In genomic region chr11:99022384-99022933, GRCm38 (mm10) we compare ENCODE assay signal across 9 mouse cellular contexts. TPM values are rescaled to one million over a fixed set of nuclear protein-coding genes. Genes with fewer than 3 reads are reported as not detected.
DNase-seq lines count a peak whose midpoint lies in the region; ATAC-seq and TF ChIP-seq lines count a peak whose summit lies in the region.
"Had no signal": no experiment of that assay in that cellular context is flagged by ENCODE, and none has a peak within 500 bp of the region (broad histone marks: within the 10 kb centered on the region; RNA-seq: fewer than 3 reads in every experiment).

No protein-coding gene starts in this region.

- TF ChIP-seq POLR2A in ES-Bruce4 (IDR thresholded peaks at IDR 0.05; ENCODE audit: insufficient read depth, low read length), result no peak

- no peaks in the 10 kb centered on the region for H3K9me3 ChIP-seq in heart, embryonic 13.5 days
- no peaks in the 10 kb centered on the region for H3K9me3 ChIP-seq in ES-Bruce4 (replicated peaks; ENCODE audit: control insufficient read depth, insufficient read depth, low read length, poor library complexity, severe bottlenecking)
- H3K9me3 ChIP-seq in hindbrain, embryonic 10.5 days, result no peaks in the 10 kb centered on the region
- H3K9me3 ChIP-seq in liver, embryonic 15.5 days (replicated peaks), result no peaks in the 10 kb centered on the region

- peak overlapping the region; percentile 89 for H3K4me3 ChIP-seq in heart, embryonic 13.5 days
- H3K4me3 ChIP-seq in ES-Bruce4 (ENCODE audit: low read depth, low read length), result peak overlapping the region; percentile 56
- H3K4me3 ChIP-seq in hindbrain, embryonic 10.5 days, result peak overlapping the region; percentile 87
- H3K4me3 ChIP-seq in liver, embryonic 15.5 days (replicated peaks), result peak overlapping the region; percentile 88

- no peak for TF ChIP-seq EP300 in ES-Bruce4 (IDR thresholded peaks at IDR 0.05; ENCODE audit: insufficient read depth, low read depth, low read length)

- WGBS in heart, embryonic 13.5 days, result 72% methylated on average over 5 of the region's 5 CpGs
- 84% methylated on average over 5 of the region's 5 CpGs for WGBS in hindbrain, embryonic 10.5 days
- 57% methylated on average over 5 of the region's 5 CpGs for WGBS in liver, embryonic 15.5 days (ENCODE audit: insufficient replicate concordance)

- intact Hi-C loops in heart, postnatal 25 days (cut with DNase I), result no loop called here

- H3K27me3 ChIP-seq in heart, embryonic 13.5 days (replicated peaks), result no peaks in the 10 kb centered on the region
- H3K27me3 ChIP-seq in ES-Bruce4 (ENCODE audit: control insufficient read depth, insufficient read depth, low read length, poor library complexity, severe bottlenecking), result no peaks in the 10 kb centered on the region
- no peaks in the 10 kb centered on the region for H3K27me3 ChIP-seq in hindbrain, embryonic 10.5 days (ENCODE audit: insufficient read depth, poor library complexity, severe bottlenecking)
- H3K27me3 ChIP-seq in liver, embryonic 15.5 days, result no peaks in the 10 kb centered on the region

- TF ChIP-seq CTCF in ES-Bruce4 (IDR thresholded peaks at IDR 0.05; ENCODE audit: low read depth, low read length), result no peak

- ATAC-seq in heart, embryonic 13.5 days (ENCODE audit: extremely low read depth, insufficient number of reproducible peaks, low FRiP score, low TSS enrichment), result no peak
- no peak for ATAC-seq in liver, embryonic 15.5 days (ENCODE audit: insufficient read depth)

- no peak for DNase-seq in heart, postnatal 25 days (ENCODE audit: low spot score)
- no peak for DNase-seq in hindbrain, embryonic 10.5 days (ENCODE audit: low spot score)
- DNase-seq in cerebellum, adult 18-20 months, result no peak
- no peak for DNase-seq in left cerebral cortex, adult 11 months (ENCODE audit: low spot score)
- DNase-seq in B cell, adult 2 months, result no peak
- DNase-seq: adrenal gland, postnatal 25 days had no signal

- peaks cover 30% of the 10 kb centered on the region for H3K4me1 ChIP-seq in heart, embryonic 13.5 days
- no peaks in the 10 kb centered on the region for H3K4me1 ChIP-seq in ES-Bruce4 (ENCODE audit: control insufficient read depth, insufficient read depth, low read length)
- H3K4me1 ChIP-seq in hindbrain, embryonic 10.5 days (replicated peaks), result peaks cover 30% of the 10 kb centered on the region
- peaks cover 44% of the 10 kb centered on the region for H3K4me1 ChIP-seq in liver, embryonic 15.5 days (replicated peaks)

- peak overlapping the region; percentile 79 for H3K4me2 ChIP-seq in heart, embryonic 13.5 days
- peak overlapping the region; percentile 72 for H3K4me2 ChIP-seq in liver, embryonic 15.5 days

- H3K27ac ChIP-seq in heart, embryonic 13.5 days (replicated peaks), result no peak overlapping the region
- H3K27ac ChIP-seq in ES-Bruce4 (ENCODE audit: insufficient read depth, low read length), result no peak overlapping the region
- peak overlapping the region; percentile 97; the same call in 1 of the 2 replicates for H3K27ac ChIP-seq in hindbrain, embryonic 10.5 days
- 0 out of 2 replicates have a peak overlapping the region, but pooled peaks have one; percentile 52 for H3K27ac ChIP-seq in liver, embryonic 15.5 days (replicated peaks)

- peaks cover 47% of the 10 kb centered on the region for H3K36me3 ChIP-seq in heart, embryonic 13.5 days
- peaks cover 50% of the 10 kb centered on the region for H3K36me3 ChIP-seq in ES-Bruce4 (ENCODE audit: control insufficient read depth, insufficient read depth, low read length, poor library complexity, severe bottlenecking)
- peaks cover 52% of the 10 kb centered on the region for H3K36me3 ChIP-seq in hindbrain, embryonic 10.5 days
- H3K36me3 ChIP-seq in liver, embryonic 15.5 days (replicated peaks), result peaks cover 52% of the 10 kb centered on the region

- H3K9ac ChIP-seq in heart, embryonic 13.5 days, result peak overlapping the region; percentile 89
- peak overlapping the region; percentile 91 for H3K9ac ChIP-seq in ES-Bruce4 (ENCODE audit: low read depth, poor library complexity, severe bottlenecking)
- H3K9ac ChIP-seq in liver, embryonic 15.5 days, result peak overlapping the region; percentile 92

RNA-seq across cellular contexts. Expression of gene Top2a, which starts 1.5 kb away (rescaled TPM):
- 158 and 170 TPM in 2 replicates for polyA plus RNA-seq in heart, embryonic 13.5 days (2015; fragmentation: Nextera tagmentation; extraction: Ambion mirVana)
- total RNA-seq in heart, postnatal 25 days (2021), result 1 to 10 TPM; 4.2 to 4.6 TPM
- polyA plus RNA-seq in ES-Bruce4 (2011; ENCODE audit: insufficient read depth, insufficient read length, low read depth, missing spikeins), result 631 and 674 TPM in 2 replicates
- polyA plus RNA-seq in hindbrain, embryonic 10.5 days (2016; fragmentation: Nextera tagmentation; extraction: Ambion mirVana), result 225 and 320 TPM in 2 replicates
- polyA plus RNA-seq in liver, embryonic 15.5 days (2015; fragmentation: Nextera tagmentation; extraction: Ambion mirVana), result 182 and 184 TPM in 2 replicates

RNA-seq across cellular contexts. Expression of gene Igfbp4, which starts 18.6 kb away (rescaled TPM):
- 371 and 397 TPM in 2 replicates for polyA plus RNA-seq in heart, embryonic 13.5 days (2015; fragmentation: Nextera tagmentation; extraction: Ambion mirVana)
- 10 to 100 TPM; 87.8 to 99.7 TPM for total RNA-seq in heart, postnatal 25 days (2021)
- 47.6 and 51.4 TPM in 2 replicates for polyA plus RNA-seq in ES-Bruce4 (2011; ENCODE audit: insufficient read depth, insufficient read length, low read depth, missing spikeins)
- polyA plus RNA-seq in hindbrain, embryonic 10.5 days (2016; fragmentation: Nextera tagmentation; extraction: Ambion mirVana), result 424 and 437 TPM in 2 replicates
- 249 and 305 TPM in 2 replicates for polyA plus RNA-seq in liver, embryonic 15.5 days (2015; fragmentation: Nextera tagmentation; extraction: Ambion mirVana)

RNA-seq across cellular contexts. Expression of gene Gjd3, which starts 39.6 kb away (rescaled TPM):
- polyA plus RNA-seq in heart, embryonic 13.5 days (2015; fragmentation: Nextera tagmentation; extraction: Ambion mirVana), result 1.3 and 3.3 TPM in 2 replicates
- 1 to 10 TPM in 1 of 2 experiments, under 1 TPM in 1; 0.52 to 1.1 TPM for total RNA-seq in heart, postnatal 25 days (2021)
- not detected in 2 replicates for polyA plus RNA-seq in ES-Bruce4 (2011; ENCODE audit: insufficient read depth, insufficient read length, low read depth, missing spikeins)
- 0.44 TPM in 1 of 2 replicates, not detected in the other for polyA plus RNA-seq in hindbrain, embryonic 10.5 days (2016; fragmentation: Nextera tagmentation; extraction: Ambion mirVana)
- polyA plus RNA-seq in liver, embryonic 15.5 days (2015; fragmentation: Nextera tagmentation; extraction: Ambion mirVana), result not detected in 2 replicates
- total RNA-seq: adrenal gland, postnatal 25 days had no signal

Comparison
In these comparisons a context has a peak if more than half of its experiments do, and no peak if none do; other contexts are left out.
1. H3K27ac ChIP-seq: peak in hindbrain, embryonic 10.5 days (single experiment) and liver, embryonic 15.5 days (single experiment); none in heart, embryonic 13.5 days (single experiment) and ES-Bruce4 (single experiment).
2. Peak in every context shown above with its lines, with median percentiles within 50 percentile points of each other: H3K4me3 ChIP-seq and H3K9ac ChIP-seq.